21 mouse cellular contexts compared by ENCODE assay signal in genomic region chr6:96447466-96447865, GRCm38 (mm10).
DNase-seq lines count a peak whose midpoint lies in the region; ATAC-seq and TF ChIP-seq lines count a peak whose summit lies in the region.
"Had no signal": no experiment of that assay in that cellular context is flagged by ENCODE, and none has a peak within 500 bp of the region (broad histone marks: within the 10 kb centered on the region; RNA-seq: fewer than 3 reads in every experiment).

No protein-coding gene starts in this region.

- no peak overlapping the region for H3K27ac ChIP-seq in hindbrain, postnatal 0 days
- no peak overlapping the region for H3K27ac ChIP-seq in hindbrain, embryonic 12.5 days
- H3K27ac ChIP-seq: embryonic facial prominence, embryonic 13.5 days; embryonic facial prominence, embryonic 15.5 days; forebrain, embryonic 10.5 days; forebrain, embryonic 12.5 days had no signal

- H3K9ac ChIP-seq in hindbrain, postnatal 0 days (replicated peaks; ENCODE audit: low read length): no peak overlapping the region
- H3K9ac ChIP-seq in hindbrain, embryonic 12.5 days: no peak overlapping the region
- H3K9ac ChIP-seq: embryonic facial prominence, embryonic 13.5 days; embryonic facial prominence, embryonic 15.5 days; forebrain, embryonic 12.5 days had no signal

- H3K4me3 ChIP-seq in hindbrain, postnatal 0 days (ENCODE audit: low read length): no peak overlapping the region
- H3K4me3 ChIP-seq in hindbrain, embryonic 12.5 days: no peak overlapping the region
- H3K4me3 ChIP-seq: embryonic facial prominence, embryonic 13.5 days; embryonic facial prominence, embryonic 15.5 days; erythroblast, embryonic 14.5 days; forebrain, embryonic 10.5 days; forebrain, embryonic 12.5 days had no signal

- DNase-seq in cerebellum, postnatal 14 days: peak; percentile 85 to 89
- no peak for DNase-seq in cerebellum, adult 9-10 months
- DNase-seq in hindbrain, postnatal 0 days (ENCODE audit: low spot score): peak; percentile 38
- DNase-seq in left cerebral cortex, postnatal 4 days: peak; percentile 53
- no peak for DNase-seq in left cerebral cortex, postnatal 14 days (ENCODE audit: low spot score in 2 of 2)
- peak; percentile 4 for DNase-seq in ovary, postnatal 14 days (ENCODE audit: low spot score)
- DNase-seq in ovary, postnatal 10 days (ENCODE audit: low spot score): no peak
- DNase-seq: adrenal gland, adult 2 months; adrenal gland, postnatal 10 days; adrenal gland, postnatal 25 days; cerebellum, adult 11-12 months; cerebellum, adult 8-10 months; embryo, embryonic 11 days had no signal

- no peaks in the 10 kb centered on the region for H3K9me3 ChIP-seq in hindbrain, postnatal 0 days (ENCODE audit: low read length)
- H3K9me3 ChIP-seq in hindbrain, embryonic 12.5 days (replicated peaks): no peaks in the 10 kb centered on the region
- H3K9me3 ChIP-seq: embryonic facial prominence, embryonic 13.5 days; embryonic facial prominence, embryonic 15.5 days; forebrain, embryonic 10.5 days; forebrain, embryonic 12.5 days had no signal

- intact Hi-C loops in left cerebral cortex, postnatal 4 days (cut with DNase I): no loop called here
- intact Hi-C loops in left cerebral cortex, postnatal 14 days (cut with DNase I): no loop called here

- no peak for TF ChIP-seq CTCF in hindbrain, postnatal 0 days (IDR thresholded peaks at IDR 0.05; ENCODE audit: low read depth)

- no peaks in the 10 kb centered on the region for H3K36me3 ChIP-seq in hindbrain, postnatal 0 days (ENCODE audit: insufficient read depth, low read length)
- no peaks in the 10 kb centered on the region for H3K36me3 ChIP-seq in hindbrain, embryonic 12.5 days
- H3K36me3 ChIP-seq: embryonic facial prominence, embryonic 13.5 days; embryonic facial prominence, embryonic 15.5 days; forebrain, embryonic 10.5 days; forebrain, embryonic 12.5 days had no signal

- H3K4me2 ChIP-seq in hindbrain, postnatal 0 days (ENCODE audit: low read depth, low read length): no peak overlapping the region
- H3K4me2 ChIP-seq in hindbrain, embryonic 12.5 days (replicated peaks): no peak overlapping the region
- H3K4me2 ChIP-seq: embryonic facial prominence, embryonic 13.5 days; embryonic facial prominence, embryonic 15.5 days; forebrain, embryonic 12.5 days had no signal

- H3K4me1 ChIP-seq in hindbrain, postnatal 0 days (ENCODE audit: insufficient read depth, low read length): no peaks in the 10 kb centered on the region
- no peaks in the 10 kb centered on the region for H3K4me1 ChIP-seq in hindbrain, embryonic 12.5 days
- H3K4me1 ChIP-seq: embryonic facial prominence, embryonic 13.5 days; embryonic facial prominence, embryonic 15.5 days; forebrain, embryonic 10.5 days; forebrain, embryonic 12.5 days had no signal

- H3K27me3 ChIP-seq in hindbrain, postnatal 0 days (ENCODE audit: insufficient read depth, low read length): no peaks in the 10 kb centered on the region
- H3K27me3 ChIP-seq in hindbrain, embryonic 12.5 days: no peaks in the 10 kb centered on the region
- H3K27me3 ChIP-seq: embryonic facial prominence, embryonic 13.5 days; embryonic facial prominence, embryonic 15.5 days; forebrain, embryonic 12.5 days had no signal

- ATAC-seq in hindbrain, postnatal 0 days: no peak
- ATAC-seq in hindbrain, embryonic 12.5 days (ENCODE audit: low FRiP score): no peak
- ATAC-seq: forebrain, embryonic 14.5 days; forebrain, embryonic 16.5 days had no signal

- 71% methylated on average over 4 of the region's 4 CpGs for WGBS in hindbrain, postnatal 0 days
- 94% methylated on average over 4 of the region's 4 CpGs for WGBS in hindbrain, embryonic 12.5 days

Comparison
In these comparisons a context has a peak if more than half of its experiments do, and no peak if none do; other contexts are left out.
1. DNase-seq: peak in cerebellum, postnatal 14 days (2 of 2), hindbrain, postnatal 0 days (single experiment), left cerebral cortex, postnatal 4 days (single experiment) and ovary, postnatal 14 days (single experiment); none in cerebellum, adult 9-10 months (single experiment), left cerebral cortex, postnatal 14 days (0 of 2) and ovary, postnatal 10 days (single experiment).